In the genomic region with DNA sequence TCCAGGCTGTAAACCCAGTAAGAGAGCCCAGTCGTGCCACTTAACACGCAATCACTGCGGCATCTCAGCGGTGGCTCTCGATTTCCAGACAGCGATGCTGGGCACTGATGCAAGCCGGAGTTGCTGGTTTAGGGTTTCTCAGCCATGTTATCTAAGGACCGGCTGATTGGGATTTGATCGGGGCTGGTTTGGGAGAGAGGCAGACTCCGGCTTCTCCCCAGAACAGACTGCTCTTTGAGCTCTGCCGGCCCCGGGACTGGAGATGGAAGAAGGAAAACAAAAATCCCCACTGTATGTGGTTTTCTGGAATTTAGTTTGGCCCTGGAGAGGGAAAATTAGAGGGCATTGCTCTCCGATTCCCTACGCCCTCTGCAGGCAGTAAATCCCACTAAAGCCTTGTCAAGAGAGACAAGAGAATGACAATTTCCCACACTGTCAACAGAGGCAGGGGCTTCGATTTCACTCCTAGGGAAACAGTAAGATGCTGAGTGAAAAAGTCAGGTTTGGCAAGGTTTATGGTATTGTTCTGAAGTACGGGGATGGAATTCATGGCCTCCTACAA, we compare ENCODE assay signal across 9 mouse cellular contexts. TPM values are rescaled to one million over a fixed set of nuclear protein-coding genes. Genes with fewer than 3 reads are reported as not detected.
A peak's percentile ranks its signal among the peaks of the same experiment; 100 is the strongest.
DNase-seq lines count a peak whose midpoint lies in the region; ATAC-seq and TF ChIP-seq lines count a peak whose summit lies in the region.
"Had no signal": no experiment of that assay in that cellular context is flagged by ENCODE, and none has a peak within 500 bp of the region (broad histone marks: within the 10 kb centered on the region; RNA-seq: fewer than 3 reads in every experiment).

No protein-coding gene starts in this region.

- POLR2A ChIA-PET in Patski (lab: Charles Lee), result no interaction called here

- 24% methylated on average over 16 of the region's 16 CpGs for WGBS in intestine, embryonic 14.5 days
- 26% methylated on average over 16 of the region's 16 CpGs for WGBS in intestine, embryonic 16.5 days
- 23% methylated on average over 16 of the region's 16 CpGs for WGBS in stomach, postnatal 0 days

- TF ChIP-seq CTCF in Patski (IDR thresholded peaks at IDR 0.05), result peak; percentile 53
- peak; percentile 58 for TF ChIP-seq CTCF in stomach, postnatal 0 days (IDR thresholded peaks at IDR 0.05; ENCODE audit: low read depth)

- H3K36me3 ChIP-seq in intestine, embryonic 14.5 days (ENCODE audit: control insufficient read depth, insufficient read depth, low read length), result no peaks in the 10 kb centered on the region
- H3K36me3 ChIP-seq in intestine, embryonic 16.5 days (ENCODE audit: control insufficient read depth, insufficient read depth, low read length), result no peaks in the 10 kb centered on the region
- H3K36me3 ChIP-seq in stomach, postnatal 0 days (ENCODE audit: control insufficient read depth, insufficient read depth, low read length), result no peaks in the 10 kb centered on the region

- no peaks in the 10 kb centered on the region for H3K27me3 ChIP-seq in intestine, embryonic 14.5 days (replicated peaks; ENCODE audit: control insufficient read depth, insufficient read depth, low read length)
- no peaks in the 10 kb centered on the region for H3K27me3 ChIP-seq in intestine, embryonic 16.5 days (replicated peaks; ENCODE audit: control insufficient read depth, insufficient read depth, low read length)
- no peaks in the 10 kb centered on the region for H3K27me3 ChIP-seq in Patski
- H3K27me3 ChIP-seq in stomach, postnatal 0 days (ENCODE audit: control insufficient read depth, insufficient read depth, low read length), result no peaks in the 10 kb centered on the region

- H3K9me3 ChIP-seq in intestine, embryonic 14.5 days (ENCODE audit: control insufficient read depth, low read length), result no peaks in the 10 kb centered on the region
- H3K9me3 ChIP-seq in intestine, embryonic 16.5 days (ENCODE audit: control insufficient read depth, low read length), result no peaks in the 10 kb centered on the region
- H3K9me3 ChIP-seq in stomach, postnatal 0 days (ENCODE audit: control insufficient read depth, low read length), result no peaks in the 10 kb centered on the region

- no peak for TF ChIP-seq EP300 in stomach, postnatal 0 days (optimal IDR thresholded peaks at IDR 0.05)

- ATAC-seq in intestine, embryonic 14.5 days (replicated peaks; ENCODE audit: low FRiP score, low TSS enrichment, low read depth), result no peak
- no peak for ATAC-seq in intestine, embryonic 16.5 days
- peak; percentile 17 for ATAC-seq in Patski
- ATAC-seq in stomach, postnatal 0 days (ENCODE audit: low FRiP score, low TSS enrichment), result no peak
- ATAC-seq in inflammation-experienced regulatory T-cells, adult 6 months, result no peak

- CTCF ChIA-PET in Patski (lab: Charles Lee), result interaction anchor here (3.5 to 3.9 kb wide), 2 partner anchors 76 to 80 kb away, joined by 15 to 23 read pairs; no protein-coding TSS in a partner anchor

- in situ Hi-C loops in Patski (cut with MboI; ENCODE audit: low pct_unique_long_range_greater_than_20kb), result loop anchor here (5.0 kb wide), 1 partner anchor 81 kb away; no protein-coding TSS in a partner anchor

- no peak overlapping the region for H3K9ac ChIP-seq in intestine, embryonic 14.5 days (ENCODE audit: low read length)
- no peak overlapping the region for H3K9ac ChIP-seq in intestine, embryonic 16.5 days (ENCODE audit: low read depth, low read length)
- H3K9ac ChIP-seq in stomach, postnatal 0 days (ENCODE audit: low read length), result no peak overlapping the region

- DNase-seq in intestine, embryonic 14.5 days (ENCODE audit: low spot score), result no peak
- no peak for DNase-seq in Patski (ENCODE audit: low read depth, low spot score)
- DNase-seq in heart, adult 8-10 months (ENCODE audit: low spot score), result peak; percentile 15
- DNase-seq in kidney, postnatal 36 days, result peak; percentile 8 to 52
- DNase-seq in stomach, postnatal 0 days (ENCODE audit: low spot score), result no peak
- no peak for DNase-seq in cerebellum, adult 11 months

- no peak overlapping the region for H3K4me3 ChIP-seq in intestine, embryonic 14.5 days (ENCODE audit: low read depth, low read length)
- H3K4me3 ChIP-seq in intestine, embryonic 16.5 days (ENCODE audit: low read length), result no peak overlapping the region
- no peak overlapping the region for H3K4me3 ChIP-seq in stomach, postnatal 0 days (ENCODE audit: low read depth, low read length)
- H3K4me3 ChIP-seq: erythroblast, embryonic 14.5 days had no signal

- H3K4me1 ChIP-seq in intestine, embryonic 14.5 days (replicated peaks; ENCODE audit: control insufficient read depth, insufficient read depth, low read length), result no peaks in the 10 kb centered on the region
- no peaks in the 10 kb centered on the region for H3K4me1 ChIP-seq in intestine, embryonic 16.5 days (ENCODE audit: control insufficient read depth, insufficient read depth, low read length)
- no peaks in the 10 kb centered on the region for H3K4me1 ChIP-seq in stomach, postnatal 0 days (replicated peaks; ENCODE audit: control insufficient read depth, insufficient read depth)

- no peak overlapping the region for H3K27ac ChIP-seq in intestine, embryonic 14.5 days (ENCODE audit: low read depth)
- H3K27ac ChIP-seq in intestine, embryonic 16.5 days (ENCODE audit: low read length), result no peak overlapping the region
- H3K27ac ChIP-seq in stomach, postnatal 0 days (replicated peaks), result no peak overlapping the region

- H3K4me2 ChIP-seq in intestine, embryonic 14.5 days (ENCODE audit: low read length), result peak overlapping the region; percentile 34
- H3K4me2 ChIP-seq in intestine, embryonic 16.5 days (ENCODE audit: low read depth, low read length), result no peak overlapping the region
- no peak overlapping the region for H3K4me2 ChIP-seq in stomach, postnatal 0 days (replicated peaks; ENCODE audit: low read depth)

RNA-seq across cellular contexts. Expression of gene B4galnt3, which starts 8.5 kb away (rescaled TPM):
- 0.47 and 0.58 TPM in 2 replicates for polyA plus RNA-seq in intestine, embryonic 14.5 days (2014; fragmentation: Nextera tagmentation; extraction: Ambion mirVana)
- 1.1 and 1.3 TPM in 2 replicates for polyA plus RNA-seq in intestine, embryonic 16.5 days (2015; fragmentation: Nextera tagmentation; extraction: Ambion mirVana)
- 5.3 TPM for polyA plus RNA-seq in Patski (2021)
- total RNA-seq in heart, adult 8-10 months (2022), result under 1 TPM; 0.09 to 0.47 (median 0.18) TPM
- polyA plus RNA-seq in stomach, postnatal 0 days (2015; fragmentation: Nextera tagmentation; extraction: Ambion mirVana), result 0.74 and 0.85 TPM in 2 replicates
- under 1 TPM in 1 of 3 experiments, not detected in 2; 0.19 TPM for polyA plus RNA-seq in inflammation-experienced regulatory T-cells, adult 6 months (2017; shearing (Covaris generic))

RNA-seq across cellular contexts. Expression of gene D330020A13Rik, which starts 8.7 kb away (rescaled TPM):
- polyA plus RNA-seq in intestine, embryonic 14.5 days (2014; fragmentation: Nextera tagmentation; extraction: Ambion mirVana), result not detected in 2 replicates
- polyA plus RNA-seq in intestine, embryonic 16.5 days (2015; fragmentation: Nextera tagmentation; extraction: Ambion mirVana), result 0.23 and 0.43 TPM in 2 replicates
- polyA plus RNA-seq in Patski (2021), result 1.1 TPM
- total RNA-seq in heart, adult 8-10 months (2022), result not detected
- polyA plus RNA-seq in stomach, postnatal 0 days (2015; fragmentation: Nextera tagmentation; extraction: Ambion mirVana), result 0.35 and 0.51 TPM in 2 replicates
- polyA plus RNA-seq in inflammation-experienced regulatory T-cells, adult 6 months (2017; shearing (Covaris generic)), result not detected
- polyA plus RNA-seq: erythroblast, embryonic 14.5 days had no signal

Comparison
In these comparisons a context has a peak if more than half of its experiments do, and no peak if none do; other contexts are left out.
1. DNase-seq: peak in heart, adult 8-10 months (single experiment) and kidney, postnatal 36 days (2 of 2); none in intestine, embryonic 14.5 days (single experiment), Patski (single experiment), stomach, postnatal 0 days (single experiment) and cerebellum, adult 11 months (single experiment).